Mouse (Mus musculus) embryonic facial prominence, embryonic 11.5 days (tissue): ENCODE data around the gene Ncf1. TPM values are rescaled to one million over a fixed set of nuclear protein-coding genes. Genes with fewer than 3 reads are reported as not detected.

Experiments used
- ATAC-seq: fragments of 200-750 bp; cut with Nextera tagmentation; replicated peaks from 2 replicates; pipeline ENCODE4 v1.8.0; 2017; ENCODE audit warnings: low read depth; ENCODE audit not compliant: insufficient number of reproducible peaks, low FRiP score, low TSS enrichment
- DNase-seq: peaks from one replicate; pipeline ENCODE4 v3.0.0-alpha.2; 2015; ENCODE audit warnings: low spot score
- H3K27ac ChIP-seq: fragments of 300-500 bp; sonication (generic); replicated peaks from 2 replicates; pipeline ENCODE4 v1.5.1; 2014; ENCODE audit warnings: mild to moderate bottlenecking, low read depth, low read length, control low read depth
- H3K27me3 ChIP-seq: fragments of 300-500 bp; sonication (generic); 2 replicates; pipeline ENCODE4 v1.6.1; 2014; ENCODE audit warnings: mild to moderate bottlenecking, low read length, moderate library complexity, mixed read lengths; ENCODE audit not compliant: control insufficient read depth, insufficient read depth
- H3K36me3 ChIP-seq: fragments of 300-500 bp; sonication (generic); replicated peaks from 2 replicates; pipeline ENCODE4 v1.6.1; 2014; ENCODE audit warnings: low read depth, mild to moderate bottlenecking, low read length, moderate library complexity, mixed read lengths; ENCODE audit not compliant: control insufficient read depth, insufficient read depth
- H3K4me1 ChIP-seq: fragments of 300-500 bp; sonication (generic); 2 replicates; pipeline ENCODE4 v1.6.1; 2014; ENCODE audit warnings: low read length, mixed read lengths; ENCODE audit not compliant: control insufficient read depth, insufficient read depth
- H3K4me2 ChIP-seq: fragments of 300-500 bp; sonication (generic); 2 replicates; pipeline ENCODE4 v1.6.1; 2014; ENCODE audit warnings: low read depth, mild to moderate bottlenecking, control low read depth, low read length, moderate library complexity
- H3K4me3 ChIP-seq: fragments of 300-500 bp; sonication (generic); 2 replicates; pipeline ENCODE4 v1.5.1; 2014; ENCODE audit warnings: low read depth, low read length, control low read depth
- H3K9ac ChIP-seq: fragments of 300-500 bp; sonication (generic); replicated peaks from 2 replicates; pipeline ENCODE4 v1.6.1; 2014; ENCODE audit warnings: mild to moderate bottlenecking, control low read depth, low read length
- H3K9me3 ChIP-seq: fragments of 300-500 bp; sonication (generic); replicated peaks from 2 replicates; pipeline ENCODE4 v1.6.1; 2016; ENCODE audit warnings: mild to moderate bottlenecking, low read length, inconsistent platforms, mixed read lengths; ENCODE audit not compliant: control insufficient read depth
- WGBS: fragments of 180-500 bp; shearing (Covaris S2); extraction: QIAGEN DNeasy Blood & Tissue Kit; methylation state at CpG from one replicate; pipeline ENCODE4 v1.1.7; 2014; 5-methylcytosine and 5-hydroxymethylcytosine counted together
- polyA plus RNA-seq: library from polyadenylated mRNA; unstranded; fragments of >200 nt; fragmentation: Nextera tagmentation; extraction: Ambion mirVana; gene quantifications from 2 replicates; pipeline ENCODE4 v1.2.1, GENCODE M21; 2014

The Ncf1 gene
- polyA plus RNA-seq, 1 experiment from 2014 or later, result 2.5 TPM

DNA sequence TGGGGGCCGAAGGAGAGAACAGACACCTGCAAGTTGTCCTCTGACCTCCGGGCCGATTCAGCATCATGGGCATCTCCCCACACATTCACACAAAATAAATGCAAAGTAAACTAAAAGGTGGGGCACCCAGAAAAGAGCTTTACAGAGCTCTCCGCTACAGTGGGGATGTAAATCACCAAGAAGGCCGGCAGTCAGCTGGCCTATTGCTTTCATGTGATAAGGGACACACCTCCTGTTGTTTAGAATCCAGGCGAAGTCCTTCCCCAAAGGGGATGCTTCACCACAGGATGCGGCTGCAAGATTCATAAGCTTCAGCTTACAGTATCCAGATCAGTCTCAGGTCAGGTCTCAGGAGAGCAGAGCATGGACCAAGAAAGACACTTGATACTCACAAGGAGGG is 50.9 kb downstream of the Ncf1 start:
- Histone ChIP-seq H3K9ac (no peak overlapping the region), H3K4me2 (no peak overlapping the region), H3K36me3 (no peaks in the 10 kb centered on the region), H3K27ac (no peak overlapping the region), H3K27me3 (no peaks in the 10 kb centered on the region), H3K4me3 (no peak overlapping the region), H3K9me3 (no peaks in the 10 kb centered on the region), H3K4me1 (peaks cover 3% of the 10 kb centered on the region; the same call in 1 of the 2 replicates)
- 77% methylated on average over 7 of the region's 7 CpGs for WGBS
- no peak for ATAC-seq
- DNase-seq, result no peak

DNA sequence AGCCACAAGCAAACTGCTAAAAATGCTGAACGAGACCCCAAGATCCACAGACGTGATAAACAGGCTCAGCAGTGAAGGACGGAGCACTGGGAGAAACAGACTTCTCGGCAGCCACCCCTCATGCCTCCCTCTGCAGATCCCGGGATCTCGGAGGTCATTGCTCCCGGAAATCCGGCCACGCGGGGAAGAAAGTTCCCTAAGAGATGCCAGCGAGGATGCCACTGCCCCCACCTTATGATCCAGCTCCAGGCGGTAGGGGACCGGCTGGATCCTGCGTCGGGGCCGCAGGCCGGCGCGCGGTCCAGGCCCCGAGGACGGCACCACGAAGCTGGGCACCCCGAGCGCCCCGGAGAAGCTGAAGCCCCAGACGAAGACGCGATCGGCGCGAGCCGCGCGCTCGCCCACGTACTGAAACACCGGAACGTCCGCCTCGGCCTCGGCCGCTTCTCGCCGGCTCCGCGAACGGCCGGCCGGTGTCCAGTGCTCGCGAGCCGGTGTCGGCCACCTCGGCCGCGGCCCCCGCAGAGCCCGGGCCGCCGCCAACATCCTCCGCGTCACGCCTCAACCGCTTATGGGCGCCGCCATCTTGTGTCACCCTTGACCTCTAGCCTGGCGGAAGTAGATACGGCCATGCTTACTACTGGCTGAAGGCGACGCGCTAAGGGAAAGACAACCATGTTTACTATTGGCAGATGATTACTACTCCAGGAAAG is 53.1 kb downstream of the Ncf1 start, which contains the start of gene Rcc1l:
Gene Rcc1l, minus strand, starts transcription at position 606 of the 713 bp plus-strand sequence.
- Histone ChIP-seq H3K36me3 (no peaks in the 10 kb centered on the region), H3K27ac (peak within 1 kb of the TSS; percentile 57; the same call in 1 of the 2 replicates), H3K9ac (peak within 1 kb of the TSS; percentile 81), H3K4me1 (no peaks in the 10 kb centered on the region), H3K27me3 (no peaks in the 10 kb centered on the region), H3K4me3 (peak within 1 kb of the TSS; percentile 97), H3K9me3 (no peaks in the 10 kb centered on the region), H3K4me2 (peak within 1 kb of the TSS; percentile 78)
- WGBS, result under 1% methylated on average over 72 of the region's 72 CpGs
- peak; percentile 93 for DNase-seq
- ATAC-seq, result peak; percentile 82

DNA sequence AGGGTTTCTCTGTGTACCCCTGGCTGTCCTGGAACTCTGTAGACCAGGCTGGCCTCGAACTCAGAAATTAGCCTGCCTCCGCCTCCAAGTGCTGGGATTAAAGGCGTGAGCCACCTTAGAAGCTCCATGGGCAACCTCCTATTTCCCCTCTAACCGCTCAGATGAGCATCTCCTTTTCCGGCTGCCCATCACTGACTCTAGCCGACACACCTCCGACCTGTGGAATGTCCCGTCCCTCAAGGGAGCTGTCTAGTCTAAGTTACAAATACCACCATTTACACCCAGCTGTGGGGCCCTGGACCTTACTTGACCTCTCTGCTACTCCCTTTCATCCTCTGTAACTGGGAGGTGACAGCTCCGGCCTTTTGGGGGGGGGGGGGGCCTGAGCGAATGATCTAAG is 53.7 kb downstream of the Ncf1 start:
- 7% methylated on average over 10 of the region's 10 CpGs for WGBS
- DNase-seq (no peak), ATAC-seq (no peak)
- H3K27me3 ChIP-seq, result no peaks in the 10 kb centered on the region
- 0 out of 2 replicates have a peak overlapping the region, but pooled peaks have one; percentile 11 for H3K27ac ChIP-seq
- H3K36me3 ChIP-seq, result no peaks in the 10 kb centered on the region
- H3K4me2 ChIP-seq, result peak overlapping the region; percentile 78
- H3K9me3 ChIP-seq, result no peaks in the 10 kb centered on the region
- H3K4me1 ChIP-seq, result no peaks in the 10 kb centered on the region
- peak overlapping the region; percentile 81 for H3K9ac ChIP-seq
- peak overlapping the region; percentile 97 for H3K4me3 ChIP-seq

DNA sequence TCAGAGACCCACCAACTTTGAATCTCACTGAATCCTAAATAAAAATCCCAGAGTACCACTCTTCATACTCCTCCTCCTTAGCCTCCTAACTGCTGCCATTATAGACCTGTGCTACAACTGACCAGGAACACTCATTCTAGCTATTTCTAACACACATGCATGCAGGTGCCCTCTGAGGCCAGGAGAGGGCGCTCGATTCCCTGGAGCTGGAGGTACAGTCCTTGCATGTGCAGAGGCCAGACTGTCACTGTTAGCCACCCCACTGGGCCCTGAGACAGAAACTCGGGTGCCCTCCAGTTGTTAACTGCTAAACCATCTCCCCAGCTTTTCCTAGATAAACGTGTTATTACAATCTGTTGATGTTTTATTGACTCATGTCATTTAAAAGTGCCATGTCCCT is 56.2 kb downstream of the Ncf1 start:
- H3K36me3 ChIP-seq, result no peaks in the 10 kb centered on the region
- peak; percentile 57 for DNase-seq
- H3K9me3 ChIP-seq, result no peaks in the 10 kb centered on the region
- H3K4me2 ChIP-seq, result no peak overlapping the region
- H3K27me3 ChIP-seq, result no peaks in the 10 kb centered on the region
- no peak overlapping the region for H3K4me3 ChIP-seq
- no peaks in the 10 kb centered on the region for H3K4me1 ChIP-seq
- no peak overlapping the region for H3K27ac ChIP-seq
- no peak for ATAC-seq
- 41% methylated on average over 4 of the region's 4 CpGs for WGBS
- no peak overlapping the region for H3K9ac ChIP-seq

DNA sequence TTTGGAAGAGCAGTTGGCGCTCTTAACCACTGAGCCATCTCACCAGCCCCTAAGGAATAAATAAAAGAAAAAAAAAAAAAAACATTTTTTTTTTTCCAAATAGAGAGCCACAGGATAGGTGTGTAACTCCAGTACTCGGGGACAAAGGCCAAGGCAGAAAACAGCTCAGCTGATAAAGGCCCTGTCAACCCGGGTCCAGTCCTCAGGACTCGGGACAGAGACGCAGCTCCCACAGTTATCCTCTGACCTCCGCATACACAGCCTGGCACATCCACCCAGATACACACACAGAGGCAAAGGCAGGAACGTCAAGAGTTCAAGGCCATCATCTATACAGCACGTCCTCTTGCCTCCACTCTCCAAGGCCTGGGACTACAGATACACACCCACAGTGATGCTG is 59.3 kb downstream of the Ncf1 start:
- WGBS, result 96% methylated on average over 8 of the region's 8 CpGs

More for the DNA sequence above, 59.3 kb downstream of the Ncf1 start:
- H3K4me1 ChIP-seq, result no peaks in the 10 kb centered on the region
- ATAC-seq (no peak), DNase-seq (no peak)
- no peaks in the 10 kb centered on the region for H3K36me3 ChIP-seq
- no peak overlapping the region for H3K27ac ChIP-seq
- no peaks in the 10 kb centered on the region for H3K27me3 ChIP-seq
- H3K9me3 ChIP-seq, result no peaks in the 10 kb centered on the region
- no peak overlapping the region for H3K9ac ChIP-seq
- no peak overlapping the region for H3K4me3 ChIP-seq
- H3K4me2 ChIP-seq, result no peak overlapping the region

Other genes with a start within 250 kb of the Ncf1 start
- 8.4 and 9.2 TPM in 2 replicates for gene Castor2, start 129.9 kb downstream of the Ncf1 start, polyA plus RNA-seq
- gene Rcc1l, start 52.9 kb downstream of the Ncf1 start, polyA plus RNA-seq, result 28.0 and 31.7 TPM in 2 replicates
- 5.4 and 5.7 TPM in 2 replicates for gene Gtf2ird2, start 45.6 kb downstream of the Ncf1 start, polyA plus RNA-seq
- gene Gtf2i, start 85.1 kb upstream of the Ncf1 start, polyA plus RNA-seq, result 186 and 193 TPM in 2 replicates
- 99.8 and 104 TPM in 2 replicates for gene Gtf2ird1, start 227.1 kb upstream of the Ncf1 start, polyA plus RNA-seq